Mouse (Mus musculus) bone marrow macrophage, adult 2 months (primary cell): ENCODE measurements at regions not wholly inside any gene's neighbourhood (a gene's known extent, or its start where the extent isn't known, plus 50 kb on each side); places are given as distances from the start of the nearest gene placed in this dataset.

Experiments
- CTCF ChIP-seq: IDR thresholded peaks from 2 replicates; pipeline ENCODE4 v1.5.1; 2012; ENCODE audit warnings: low read depth, mild to moderate bottlenecking, low read length, moderate library complexity
- POLR2A ChIP-seq: IDR thresholded peaks from 2 replicates; pipeline ENCODE4 v1.6.1; 2012; ENCODE audit warnings: mild to moderate bottlenecking, low read depth, low read length, borderline replicate concordance

- TF ChIP-seq POLR2A (no peak), CTCF (no peak)
Measured at GRCm38 (mm10) chr8:103399466-103399865, 614.0 kb upstream of the Cdh11 start.
